ENCODE assay signal across 35 mouse cellular contexts in the genomic region with DNA sequence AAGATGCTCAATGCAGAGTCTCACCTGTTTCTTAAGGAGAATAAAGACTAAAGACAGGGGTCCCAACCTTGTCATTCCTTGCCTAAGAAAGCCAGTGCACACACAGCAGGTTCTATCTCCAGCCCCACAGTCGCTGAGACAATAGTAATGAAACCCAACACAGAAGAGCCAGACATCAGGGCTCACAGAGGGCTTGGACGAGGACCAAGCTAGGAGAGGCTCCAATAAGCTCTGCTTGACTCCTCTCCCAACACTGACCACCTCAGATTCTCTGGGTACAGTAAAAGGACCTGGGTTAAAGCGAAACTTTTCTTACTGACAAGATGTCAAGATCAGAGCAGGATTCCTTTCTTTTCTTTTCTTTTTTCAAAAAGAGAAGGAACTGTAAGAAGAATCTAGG. TPM values are rescaled to one million over a fixed set of nuclear protein-coding genes. Genes with fewer than 3 reads are reported as not detected.
"Had no signal": no experiment of that assay in that cellular context is flagged by ENCODE, and none has a peak within 500 bp of the region (broad histone marks: within the 10 kb centered on the region; RNA-seq: fewer than 3 reads in every experiment).

No protein-coding gene starts in this region.

- ATAC-seq: liver, embryonic 12.5 days; liver, postnatal 0 days; lung, postnatal 0 days; midbrain, embryonic 13.5 days; midbrain, embryonic 15.5 days; midbrain, embryonic 16.5 days had no signal

- H3K27me3 ChIP-seq: limb, embryonic 12.5 days; limb, embryonic 13.5 days; limb, embryonic 15.5 days; lung, embryonic 15.5 days; midbrain, embryonic 12.5 days; midbrain, embryonic 13.5 days; midbrain, embryonic 15.5 days; neural tube, embryonic 12.5 days had no signal

- DNase-seq: left cerebral cortex, postnatal 4 days; liver; liver, embryonic 13.5 days; liver, postnatal 0 days; lung, adult 18-20 months; lung, adult 2 months; lung, embryonic 14.5 days; lung, postnatal 10 days; lung, postnatal 14 days; lung, postnatal 36 days; lung, postnatal 4 days; midbrain, embryonic 14.5 days had no signal

- H3K4me1 ChIP-seq: limb, embryonic 10.5 days; limb, embryonic 12.5 days; limb, embryonic 13.5 days; limb, embryonic 15.5 days; liver, embryonic 12.5 days; liver, embryonic 13.5 days; liver, embryonic 15.5 days; lung, embryonic 15.5 days; megakaryocyte, embryonic 14.5 days; midbrain, embryonic 10.5 days; midbrain, embryonic 12.5 days; midbrain, embryonic 13.5 days; midbrain, embryonic 15.5 days; neural tube, embryonic 12.5 days had no signal

- H3K27ac ChIP-seq: limb, embryonic 10.5 days; limb, embryonic 12.5 days; limb, embryonic 13.5 days; limb, embryonic 15.5 days; liver, embryonic 12.5 days; liver, embryonic 13.5 days; liver, embryonic 14.5 days; liver, embryonic 15.5 days; lung, embryonic 15.5 days; macrophage; midbrain, embryonic 10.5 days; midbrain, embryonic 12.5 days; midbrain, embryonic 13.5 days; midbrain, embryonic 15.5 days; neural tube, embryonic 12.5 days had no signal

- H3K4me3 ChIP-seq: limb, embryonic 10.5 days; limb, embryonic 12.5 days; limb, embryonic 13.5 days; limb, embryonic 15.5 days; liver, embryonic 12.5 days; liver, embryonic 13.5 days; liver, embryonic 15.5 days; lung, embryonic 15.5 days; megakaryocyte, embryonic 14.5 days; midbrain, embryonic 10.5 days; midbrain, embryonic 12.5 days; midbrain, embryonic 13.5 days; midbrain, embryonic 15.5 days; myocyte; neural tube, embryonic 12.5 days had no signal

RNA-seq across cellular contexts. Expression of gene Mmp24, which starts 23.5 kb away (rescaled TPM):
- polyA plus RNA-seq: limb, embryonic 11.5 days; liver, embryonic 11.5 days; liver, embryonic 13.5 days; liver, embryonic 15.5 days; liver, embryonic 16.5 days; liver, postnatal 0 days; lung, embryonic 14.5 days had no signal

RNA-seq across cellular contexts. Expression of gene Fam83c, which starts 36.0 kb away (rescaled TPM):
- polyA plus RNA-seq: liver, adult 2 months; lung, postnatal 0 days; macrophage; midbrain, postnatal 0 days; myocyte had no signal
